Mouse (Mus musculus) 416B (cell line): Measurements from ENCODE around the gene Foxn2.
A peak's percentile ranks its signal among the peaks of the same experiment; 100 is the strongest.
"Not testable (repeated sequence)": the region's sequence is repeated elsewhere in the genome, so short reads cannot be mapped to it uniquely, and the experiment has no call there.

Experiments
- DNase-seq: peaks from one replicate; pipeline ENCODE4 v3.0.0; 2011; ENCODE audit warnings: low read depth

Foxn2 gene

GRCm38 (mm10) chr17:88441432-88442174, 1.1 kb downstream of the Foxn2 start:
- peak; percentile 86 for DNase-seq

DNA sequence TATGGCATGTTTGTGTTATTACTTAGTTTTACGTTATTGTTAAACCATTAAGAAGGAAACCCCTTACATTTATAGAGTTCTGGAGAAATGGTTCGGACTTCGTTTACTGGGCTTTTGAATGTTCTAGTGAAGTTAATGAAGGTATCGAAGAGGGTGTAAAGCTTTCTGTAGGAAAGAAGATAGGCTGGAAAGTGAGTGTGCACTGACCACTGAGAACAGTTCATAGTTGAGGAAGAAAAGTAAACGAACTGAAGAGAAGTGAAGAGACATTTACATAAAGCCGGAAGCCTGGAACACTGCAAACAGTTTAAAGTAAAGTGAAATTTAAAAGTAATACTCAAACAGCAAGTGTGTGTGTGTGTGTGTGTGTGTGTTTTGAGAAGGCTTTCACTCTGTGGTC, 2.1 kb downstream of the Foxn2 start:
- DNase-seq, result peak; percentile 12

DNA sequence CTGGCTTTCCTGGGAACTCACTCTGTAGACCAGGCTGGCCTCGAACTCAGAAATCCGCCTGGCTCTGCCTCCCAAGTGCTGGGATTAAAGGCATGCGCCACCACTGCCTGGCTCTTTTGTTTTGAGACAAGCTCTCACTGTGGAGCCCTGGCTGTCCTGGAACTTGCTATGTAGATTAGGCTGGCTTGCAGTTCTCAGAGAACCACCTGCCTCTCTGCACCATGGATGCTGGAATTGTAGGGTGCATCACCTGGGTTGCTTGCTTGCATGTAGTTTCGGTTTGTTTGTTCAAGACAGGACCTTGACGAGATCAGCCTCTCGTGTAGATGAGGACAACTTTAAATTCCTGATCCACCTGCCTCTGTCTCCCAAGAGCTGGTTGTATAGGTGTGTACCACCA, 2.7 kb downstream of the Foxn2 start:
- peak; percentile 8 for DNase-seq

DNA sequence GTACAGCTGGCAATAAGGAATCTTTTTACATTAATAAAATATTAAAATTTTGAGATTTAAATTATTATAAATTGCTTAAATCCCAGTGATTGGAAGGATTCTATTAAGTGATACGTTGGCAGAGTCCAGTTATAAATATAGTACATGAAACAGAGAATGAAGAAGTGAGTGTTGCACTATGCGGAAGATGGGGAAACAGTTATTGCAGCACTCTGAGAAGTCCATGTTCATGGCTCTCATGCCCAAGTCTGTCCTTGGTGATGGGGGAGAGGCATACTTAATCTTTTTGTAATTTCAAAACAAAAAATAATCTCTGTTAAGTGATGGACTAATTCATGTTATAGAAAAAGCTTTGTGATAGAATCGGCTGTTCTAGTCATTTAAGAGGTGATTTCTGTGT, 17.6 kb downstream of the Foxn2 start:
- peak; percentile 39 for DNase-seq

GRCm38 (mm10) chr17:88459516-88459915, 19.0 kb downstream of the Foxn2 start:
- no peak for DNase-seq

DNA sequence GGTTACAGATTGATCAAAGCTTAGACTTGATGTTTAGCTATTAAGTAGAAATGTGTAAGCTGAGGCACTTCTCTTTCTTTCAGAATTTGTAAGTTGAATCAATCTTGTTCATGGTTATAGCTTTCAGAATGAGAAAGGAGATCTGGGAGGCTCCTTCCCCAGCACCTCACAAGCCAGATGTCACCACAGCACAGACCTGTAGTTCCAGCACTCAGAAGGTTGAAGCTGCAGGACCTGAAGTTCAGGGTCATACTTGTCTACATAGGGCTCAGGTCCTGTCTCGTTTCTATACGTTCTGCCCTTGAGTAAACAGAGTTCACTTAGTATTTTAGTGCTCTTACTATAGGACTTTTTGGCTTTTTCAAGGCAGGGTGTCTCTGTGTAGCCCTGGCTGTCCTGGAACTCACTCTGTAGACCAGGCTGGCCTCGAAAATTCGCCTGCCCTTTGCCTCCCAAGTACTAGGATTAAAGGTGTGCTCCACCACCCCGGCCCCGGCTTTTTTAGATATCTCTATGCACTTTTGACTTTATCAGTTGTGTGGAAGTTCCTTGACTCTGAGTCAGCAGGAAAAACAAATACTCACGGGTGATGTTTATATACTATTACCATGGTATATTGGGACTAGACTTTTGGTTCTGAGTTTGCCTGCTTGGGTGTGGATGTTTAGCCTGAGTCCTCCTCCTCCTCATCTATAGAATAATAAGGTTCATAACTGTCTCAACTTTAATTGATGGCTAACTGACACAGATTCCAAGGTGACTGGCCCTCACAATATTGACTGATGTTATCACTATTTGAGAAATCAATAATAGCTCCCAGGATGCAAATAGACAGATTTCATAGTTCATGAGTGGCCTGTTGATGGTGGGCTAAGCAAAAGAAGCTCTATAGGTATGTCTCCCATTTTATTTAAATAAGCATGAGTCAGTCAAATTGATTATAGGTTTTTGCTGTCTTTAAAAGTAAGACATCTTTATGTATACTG, 19.7 kb downstream of the Foxn2 start:
- DNase-seq, result no peak

DNA sequence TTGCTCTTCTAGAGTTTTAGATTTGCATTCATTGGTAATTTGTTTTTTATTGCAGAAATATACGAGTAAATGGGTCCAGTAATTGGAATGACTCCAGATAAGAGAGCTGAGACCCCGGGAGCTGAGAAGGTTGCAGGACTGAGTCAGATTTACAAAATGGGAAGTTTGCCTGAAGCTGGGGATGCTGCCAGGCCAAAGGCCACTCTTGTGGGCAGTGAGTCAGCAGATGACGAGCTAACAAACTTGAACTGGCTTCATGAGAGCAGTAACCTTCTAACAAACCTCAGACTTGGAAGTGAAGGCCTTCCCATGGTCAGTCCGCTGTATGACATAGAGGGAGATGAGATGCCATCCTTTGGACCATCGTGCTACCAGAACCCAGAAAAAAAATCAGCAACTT, 22.1 kb downstream of the Foxn2 start:
- peak; percentile 90 for DNase-seq

DNA sequence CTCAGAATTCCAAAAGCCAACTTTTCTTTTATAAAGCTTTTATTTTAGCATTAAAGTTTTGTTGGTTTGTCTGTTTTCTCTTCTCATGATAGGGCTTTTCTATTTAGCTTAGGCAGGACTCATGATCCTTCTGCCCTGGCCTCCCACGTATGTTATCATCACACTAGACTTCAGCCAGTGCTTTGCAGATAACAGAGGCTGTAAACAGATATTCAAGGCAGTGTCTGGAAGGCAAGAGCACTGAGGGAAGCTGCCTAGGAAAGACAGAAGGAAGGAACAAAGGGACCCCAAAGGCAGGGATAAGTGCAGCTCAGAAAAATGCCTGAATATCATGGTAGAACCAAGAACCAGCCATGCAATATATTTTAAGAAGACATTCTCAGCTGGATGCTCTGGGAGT, 26.1 kb downstream of the Foxn2 start:
- no peak for DNase-seq

- no peak for DNase-seq
Observed at GRCm38 (mm10) chr17:88467696-88468095, 27.2 kb downstream of the Foxn2 start.

DNA sequence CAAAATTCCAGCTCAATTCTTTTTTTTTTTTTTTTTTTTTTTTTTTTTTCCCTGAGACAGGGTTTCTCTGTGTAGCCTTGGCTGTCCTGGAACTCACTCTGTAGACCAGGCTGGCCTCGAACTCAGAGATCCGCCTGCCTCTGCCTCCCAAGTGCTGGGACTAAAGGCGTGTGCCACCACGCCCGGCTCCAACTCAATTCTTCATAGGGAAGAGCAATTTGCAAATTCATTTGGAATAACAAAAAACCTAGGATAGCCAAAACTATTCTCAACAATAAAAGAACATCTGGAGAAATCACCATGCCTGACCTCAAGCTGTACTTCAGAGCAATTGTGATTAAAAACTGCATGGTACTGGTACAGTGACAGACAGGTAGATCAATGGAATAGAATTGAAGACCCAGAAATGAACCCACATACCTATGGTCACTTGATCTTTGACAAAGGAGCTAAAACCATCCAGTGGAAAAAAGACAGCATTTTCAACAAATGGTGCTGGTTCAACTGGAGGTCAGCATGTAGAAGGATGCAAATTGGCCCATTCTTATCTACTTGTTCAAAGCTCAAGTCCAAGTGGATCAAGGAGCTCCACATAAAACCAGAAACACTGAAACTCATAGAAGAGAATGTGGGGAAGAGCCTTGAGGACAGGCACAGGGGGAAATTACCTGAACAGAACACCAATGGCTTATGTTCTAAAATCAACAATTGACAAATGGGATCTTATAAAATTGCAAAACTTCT, 28.3 kb downstream of the Foxn2 start:
- DNase-seq, result not testable (repeated sequence)

- DNase-seq, result no peak
Observed at GRCm38 (mm10) chr17:88473766-88474165, 33.3 kb downstream of the Foxn2 start.

GRCm38 (mm10) chr17:88477165-88477564, 36.7 kb downstream of the Foxn2 start:
- no peak for DNase-seq

- no peak for DNase-seq
Observed at GRCm38 (mm10) chr17:88477699-88478098, 37.2 kb downstream of the Foxn2 start.

DNA sequence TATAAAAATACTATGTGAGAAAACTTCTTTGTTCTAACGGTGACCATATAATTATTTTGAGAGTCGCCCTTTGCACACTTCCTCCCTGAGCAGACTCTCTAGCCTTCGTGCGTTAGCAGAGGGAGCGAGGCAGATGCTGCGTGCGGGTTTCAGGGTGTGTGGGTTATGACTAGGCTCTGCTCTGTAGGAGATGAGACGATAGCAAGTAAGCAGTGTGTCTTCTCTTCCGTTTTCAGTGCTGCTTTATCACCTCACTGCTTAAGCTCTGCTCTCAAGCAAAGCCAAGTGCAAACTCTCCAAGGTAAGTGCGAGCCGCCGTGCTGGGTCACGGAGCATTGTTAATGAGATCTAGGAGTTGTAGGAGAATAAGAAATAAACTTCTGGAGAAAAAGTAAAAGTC, 38.5 kb downstream of the Foxn2 start:
- no peak for DNase-seq

DNA sequence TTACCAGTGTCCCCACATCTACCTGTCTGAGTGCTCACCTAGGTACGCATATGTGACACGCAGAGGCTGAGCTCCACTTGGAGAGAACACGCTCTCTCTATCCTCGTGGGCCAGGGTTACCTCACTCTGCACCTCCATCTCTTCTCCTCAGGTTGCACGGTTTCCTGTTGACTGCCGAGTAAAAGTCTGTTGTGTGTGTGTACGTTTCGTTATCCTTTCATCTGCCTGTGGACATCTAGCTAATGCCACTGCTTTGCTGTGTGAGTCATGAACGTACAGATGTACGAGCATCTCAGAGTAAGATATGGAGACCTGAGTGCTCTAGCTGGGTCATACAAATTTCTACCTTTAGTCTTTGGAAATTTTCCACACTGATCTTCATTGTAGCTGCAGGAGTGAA, 39.9 kb downstream of the Foxn2 start:
- DNase-seq, result no peak

- no peak for DNase-seq
Observed at GRCm38 (mm10) chr17:88481062-88481461, 40.6 kb downstream of the Foxn2 start.

DNA sequence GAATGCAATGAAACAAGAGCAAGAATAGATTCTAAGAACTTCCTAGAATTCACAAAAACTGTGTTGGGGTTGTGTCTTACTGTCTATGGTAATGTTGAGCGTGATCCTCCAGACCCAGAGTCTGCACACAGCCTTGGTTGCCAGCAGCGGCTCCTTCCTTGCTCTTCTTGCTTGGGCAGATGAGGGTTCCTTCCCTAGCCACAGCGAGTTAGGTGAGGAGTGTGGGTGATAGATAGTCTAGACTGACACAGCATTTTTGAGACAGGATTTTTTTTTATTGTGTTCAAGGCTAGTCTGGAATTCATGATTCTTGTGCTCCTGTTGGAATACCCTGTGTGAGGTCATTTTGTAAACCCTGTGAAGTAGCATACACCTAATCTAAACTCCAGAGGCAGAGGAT, 41.1 kb downstream of the Foxn2 start:
- no peak for DNase-seq

DNA sequence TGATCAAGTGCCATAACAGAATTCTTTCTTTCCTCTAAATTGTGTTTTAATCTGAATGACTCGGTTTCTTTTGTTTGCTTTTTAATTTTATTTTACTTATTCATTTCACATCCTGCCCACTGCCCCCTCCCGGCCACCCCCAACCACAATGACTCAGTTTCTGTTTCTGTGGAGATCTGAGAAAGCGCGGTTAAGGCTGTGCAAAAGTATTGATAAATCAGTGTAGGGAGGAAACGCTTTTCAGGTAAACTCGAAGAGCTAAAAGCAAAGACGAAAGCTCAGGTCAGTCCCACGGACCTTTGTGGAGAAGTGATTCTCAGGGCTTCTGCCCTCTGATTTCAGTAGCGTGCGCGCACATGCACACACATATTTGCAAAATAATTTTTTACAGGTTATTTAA, 44.0 kb downstream of the Foxn2 start:
- DNase-seq, result no peak

GRCm38 (mm10) chr17:88484951-88485350, 44.4 kb downstream of the Foxn2 start:
- no peak for DNase-seq

DNA sequence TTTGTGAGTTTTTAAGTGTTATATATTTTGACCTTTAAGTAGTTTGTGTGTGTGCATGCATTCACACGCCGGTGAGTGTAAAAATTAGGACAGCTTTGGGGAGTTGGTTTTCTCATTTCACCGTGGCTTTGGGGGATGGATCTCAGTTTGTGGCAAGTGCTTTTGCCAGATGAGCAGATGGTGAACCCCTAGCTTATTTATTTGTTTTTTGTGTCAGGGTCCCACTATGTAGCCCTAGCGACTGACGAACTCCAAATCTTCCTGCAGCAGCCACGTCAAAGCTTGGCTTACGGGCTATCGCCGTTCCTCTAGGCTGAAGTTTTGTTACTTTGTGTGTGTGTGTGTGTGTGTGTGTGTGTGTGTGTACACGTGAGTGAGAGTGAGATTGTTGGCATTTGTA, 50.0 kb downstream of the Foxn2 start:
- DNase-seq, result no peak

DNA sequence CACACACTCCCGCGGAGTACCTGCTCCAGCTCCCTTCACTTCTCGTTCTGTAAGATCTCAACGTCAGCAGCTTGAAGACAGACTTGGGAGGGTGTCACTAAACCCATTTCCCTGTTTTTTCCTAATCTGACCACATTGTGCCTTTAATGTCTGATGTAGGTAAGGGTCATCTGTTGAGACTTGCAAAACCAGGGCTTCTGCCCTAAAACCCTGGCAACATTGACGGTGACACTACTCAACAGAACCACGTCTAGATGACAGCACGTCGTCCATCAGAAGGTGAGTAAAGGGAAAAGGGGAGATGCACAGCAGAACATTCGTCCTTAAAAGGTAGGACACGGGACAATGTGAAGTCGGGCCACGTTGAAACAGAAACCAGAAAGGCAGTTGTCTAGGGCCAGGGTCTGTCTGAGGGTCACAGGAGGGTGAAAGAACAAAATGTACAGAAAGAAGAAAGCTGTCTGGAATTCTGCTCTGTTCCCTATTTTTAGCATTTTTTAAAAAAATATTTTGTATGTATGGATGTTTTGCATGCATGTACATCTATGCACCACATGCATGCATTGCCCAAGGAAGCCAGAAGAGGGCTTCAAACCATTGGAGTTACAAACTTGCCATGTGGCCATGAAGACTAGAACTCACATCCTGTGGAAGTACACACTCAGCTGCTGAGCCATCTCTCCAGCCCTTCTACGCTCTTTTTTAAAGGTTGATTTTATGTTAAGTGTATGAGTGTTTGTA, 51.0 kb downstream of the Foxn2 start:
- no peak for DNase-seq

GRCm38 (mm10) chr17:88492107-88492460, 51.6 kb downstream of the Foxn2 start:
- no peak for DNase-seq
